Mouse (Mus musculus) MEL (cell line): Measurements from ENCODE around the gene Dcaf4. TPM values are rescaled to one million over a fixed set of nuclear protein-coding genes. Genes with fewer than 3 reads are reported as not detected.

Experiments
- DNase-seq: peaks from one replicate; pipeline ENCODE4 v3.0.0; 2011; ENCODE audit warnings: low read depth, low spot score
- H3K27ac ChIP-seq: 2 replicates; pipeline ENCODE4 v1.5.1; 2012; ENCODE audit warnings: low read depth, mild to moderate bottlenecking, control low read depth, low read length, moderate library complexity; ENCODE audit not compliant: control insufficient read depth
- H3K27me3 ChIP-seq, 2 experiments: fragments of 150-350 bp in 1 of 2; sonication (generic) in 1 of 2; 2 replicates each; pipeline ENCODE4 v1.6.1; 2012; ENCODE audit warnings: low read length in 2 of 2, mild to moderate bottlenecking in 2 of 2, improper control_type of control experiment in 1 of 2, moderate library complexity in 1 of 2; ENCODE audit not compliant: insufficient read depth in 2 of 2, control insufficient read depth in 1 of 2
- H3K36me3 ChIP-seq, 2 experiments: 2 replicates each; pipeline ENCODE4 v1.6.1; 2012 to 2014; ENCODE audit warnings: low read length in 2 of 2, improper control_type of control experiment in 1 of 2, inconsistent platforms in 1 of 2, mild to moderate bottlenecking in 1 of 2; ENCODE audit not compliant: insufficient read depth in 2 of 2, control insufficient read depth in 1 of 2
- H3K4me1 ChIP-seq, 2 experiments: fragments of 150-350 bp in 1 of 2; sonication (generic) in 1 of 2; 2 replicates each; pipeline ENCODE4 v1.6.1; 2012; ENCODE audit warnings: low read length in 2 of 2, improper control_type of control experiment in 1 of 2, mild to moderate bottlenecking in 1 of 2; ENCODE audit not compliant: insufficient read depth in 2 of 2, control insufficient read depth in 1 of 2
- H3K4me3 ChIP-seq, 2 experiments: fragments of 150-350 bp in 1 of 2; sonication (generic) in 1 of 2; 2 replicates each; pipeline ENCODE4 v1.5.1; 2012; ENCODE audit warnings: low read depth in 2 of 2, low read length in 2 of 2, mild to moderate bottlenecking in 2 of 2, moderate library complexity in 2 of 2, control low read depth in 1 of 2, improper control_type of control experiment in 1 of 2; ENCODE audit not compliant: control insufficient read depth in 1 of 2, insufficient read depth in 1 of 2
- H3K79me2 ChIP-seq: 2 replicates; pipeline ENCODE4 v1.6.1; 2012; ENCODE audit warnings: mild to moderate bottlenecking, low read length, moderate library complexity; ENCODE audit not compliant: control insufficient read depth, poor library complexity, insufficient read depth
- H3K9ac ChIP-seq: 2 replicates; pipeline ENCODE4 v1.6.1; 2012; ENCODE audit warnings: low read depth, mild to moderate bottlenecking, control low read depth, low read length, moderate library complexity; ENCODE audit not compliant: control insufficient read depth, poor library complexity, severe bottlenecking
- H3K9me3 ChIP-seq: fragments of 150-350 bp; sonication (generic); replicated peaks from 2 replicates; pipeline ENCODE4 v1.6.1; 2012; ENCODE audit warnings: mild to moderate bottlenecking, low read length, improper control_type of control experiment, moderate library complexity; ENCODE audit not compliant: insufficient read depth
- BHLHE40 ChIP-seq: IDR thresholded peaks from 2 replicates; pipeline ENCODE4 v1.6.1; 2012; ENCODE audit warnings: low read depth, mild to moderate bottlenecking, inconsistent platforms, low read length, improper control_type of control experiment, borderline replicate concordance
- CHD2 ChIP-seq: IDR thresholded peaks from 2 replicates; pipeline ENCODE4 v1.6.1; 2011; ENCODE audit warnings: low read length, improper control_type of control experiment
- CTCF ChIP-seq, 3 experiments: IDR thresholded peaks in 2 of 3; conservative IDR thresholded peaks in 1 of 3; 2 replicates each; pipeline ENCODE4 v1.5.1; 2011 to 2012; ENCODE audit warnings: low read length in 3 of 3, low read depth in 2 of 3, mild to moderate bottlenecking in 2 of 3, improper control_type of control experiment in 1 of 3, inconsistent platforms in 1 of 3, mixed read lengths in 1 of 3, moderate library complexity in 1 of 3; ENCODE audit not compliant: control insufficient read depth in 1 of 3, insufficient read depth in 1 of 3, poor library complexity in 1 of 3, severe bottlenecking in 1 of 3
- E2F4 ChIP-seq: IDR thresholded peaks from 2 replicates; pipeline ENCODE4 v1.6.1; 2011; ENCODE audit warnings: low read depth, low read length, improper control_type of control experiment, borderline replicate concordance
- EP300 ChIP-seq, 2 experiments: IDR thresholded peaks; 2 replicates each; pipeline ENCODE4 v1.6.1; 2011; ENCODE audit warnings: improper control_type of control experiment in 2 of 2, low read length in 2 of 2, low read depth in 1 of 2, mild to moderate bottlenecking in 1 of 2
- GABPA ChIP-seq: IDR thresholded peaks from 2 replicates; pipeline ENCODE4 v1.6.1; 2012; ENCODE audit warnings: low read depth, mild to moderate bottlenecking, inconsistent platforms, low read length, improper control_type of control experiment, moderate library complexity
- GATA1 ChIP-seq: IDR thresholded peaks from 2 replicates; pipeline ENCODE4 v1.6.1; 2011; ENCODE audit warnings: low read depth, low read length, improper control_type of control experiment
- HCFC1 ChIP-seq: IDR thresholded peaks from 2 replicates; pipeline ENCODE4 v1.6.1; 2012; ENCODE audit warnings: low read depth, mild to moderate bottlenecking, inconsistent platforms, low read length, improper control_type of control experiment, moderate library complexity
- MAX ChIP-seq: IDR thresholded peaks from 2 replicates; pipeline ENCODE4 v1.6.1; 2011; ENCODE audit warnings: low read length, improper control_type of control experiment
- MXI1 ChIP-seq: IDR thresholded peaks from 2 replicates; pipeline ENCODE4 v1.6.1; 2011; ENCODE audit warnings: mild to moderate bottlenecking, low read depth, low read length, improper control_type of control experiment
- MYB ChIP-seq: IDR thresholded peaks from 2 replicates; pipeline ENCODE4 v1.6.1; 2011; ENCODE audit warnings: mild to moderate bottlenecking, low read depth, low read length, improper control_type of control experiment
- POLR2AphosphoS5 ChIP-seq: IDR thresholded peaks from 2 replicates; pipeline ENCODE4 v1.6.1; 2012; ENCODE audit warnings: low read depth, borderline replicate concordance, mild to moderate bottlenecking, inconsistent platforms, low read length, moderate library complexity, mixed read lengths
- RAD21 ChIP-seq: IDR thresholded peaks from 2 replicates; pipeline ENCODE4 v1.6.1; 2011; ENCODE audit warnings: mild to moderate bottlenecking, low read depth, low read length, improper control_type of control experiment
- RCOR1 ChIP-seq: IDR thresholded peaks from 2 replicates; pipeline ENCODE4 v1.6.1; 2012; ENCODE audit warnings: low read depth, mild to moderate bottlenecking, inconsistent platforms, low read length, improper control_type of control experiment
- SIN3A ChIP-seq: IDR thresholded peaks from 2 replicates; pipeline ENCODE4 v1.6.1; 2012; ENCODE audit warnings: low read length, improper control_type of control experiment, inconsistent platforms
- TBP ChIP-seq: IDR thresholded peaks from 2 replicates; pipeline ENCODE4 v1.8.0; 2011; ENCODE audit warnings: low read depth, low read length, improper control_type of control experiment
- UBTF ChIP-seq: IDR thresholded peaks from 2 replicates; pipeline ENCODE4 v1.6.1; 2012; ENCODE audit warnings: low read depth, mild to moderate bottlenecking, inconsistent platforms, low read length, improper control_type of control experiment, moderate library complexity, borderline replicate concordance; ENCODE audit not compliant: insufficient read depth
- USF1 ChIP-seq: IDR thresholded peaks from 2 replicates; pipeline ENCODE4 v1.6.1; 2014; ENCODE audit warnings: low read depth, mild to moderate bottlenecking, inconsistent platforms, low read length, improper control_type of control experiment, moderate library complexity
- ZC3H11A ChIP-seq: IDR thresholded peaks from 2 replicates; pipeline ENCODE4 v1.6.1; 2012; ENCODE audit warnings: low read depth, mild to moderate bottlenecking, inconsistent platforms, low read length, improper control_type of control experiment
- ZKSCAN1 ChIP-seq: IDR thresholded peaks from 2 replicates; pipeline ENCODE4 v1.6.1; 2012; ENCODE audit warnings: low read depth, mild to moderate bottlenecking, inconsistent platforms, low read length, improper control_type of control experiment, moderate library complexity
- ZNF384 ChIP-seq: IDR thresholded peaks from 2 replicates; pipeline ENCODE4 v1.6.1; 2012; ENCODE audit warnings: low read depth, mild to moderate bottlenecking, inconsistent platforms, low read length, improper control_type of control experiment
- polyA plus RNA-seq, 2 experiments: library from polyadenylated mRNA; stranded (reverse) in 1 of 2; unstranded in 1 of 2; fragments of >175 nt in 1 of 2; fragments of >200 nt in 1 of 2; gene quantifications; 2 replicates each; pipeline versions ENCODE4 v1.2.1 to v1.2.4; 2012; ENCODE audit warnings: low replicate concordance in 2 of 2, low read depth in 1 of 2; ENCODE audit not compliant: insufficient read length in 2 of 2, insufficient read depth in 1 of 2, missing spikeins in 1 of 2
- total RNA-seq: library from RNA; depleted of rRNA; stranded (reverse); fragments of 300-350 nt; gene quantifications from 2 replicates; pipeline ENCODE4 v1.2.3, GENCODE M21; 2012

Dcaf4 gene
- total and polyA plus RNA-seq, 3 experiments: 25.7 to 35.9 TPM; not detected in 1

- H3K27ac ChIP-seq: no peak overlapping the region
- H3K9ac ChIP-seq: no peak overlapping the region
- TF ChIP-seq CTCF (IDR thresholded peaks at IDR 0.05 in 2 of 3, conservative IDR thresholded peaks at IDR 0.05 in 1 of 3; ENCODE audit: control insufficient read depth in 1 of 3, insufficient read depth in 1 of 3, low read depth in 2 of 3, low read length in 3 of 3, poor library complexity in 1 of 3, severe bottlenecking in 1 of 3) (no peak), MXI1 (no peak), USF1 (no peak), MYB (no peak), SIN3A (no peak), E2F4 (no peak), HCFC1 (no peak), UBTF (no peak)
- no peaks in the 10 kb centered on the region for H3K27me3 ChIP-seq
- H3K36me3 ChIP-seq: peaks cover 0 to 12% of the 10 kb centered on the region in 2 experiments; a peak in 2 of 4 replicates
- H3K4me3 ChIP-seq: no peak overlapping the region
- no peak for DNase-seq
- H3K4me1 ChIP-seq: peaks cover 0 to 15% of the 10 kb centered on the region in 2 experiments; a peak in 2 of 4 replicates
- H3K79me2 ChIP-seq: peaks cover 3% of the 10 kb centered on the region; the same call in 1 of the 2 replicates
- H3K9me3 ChIP-seq: no peaks in the 10 kb centered on the region
These were observed 44.8 kb upstream of the Dcaf4 start for GRCm38 (mm10) chr12:83475419-83475818.

GRCm38 (mm10) chr12:83476277-83476676, 44.0 kb upstream of the Dcaf4 start:
- Histone ChIP-seq H3K36me3 (peaks cover 0 to 12% of the 10 kb centered on the region in 2 experiments; a peak in 2 of 4 replicates), H3K4me3 (no peak overlapping the region), H3K4me1 (peaks cover 0 to 17% of the 10 kb centered on the region in 2 experiments; a peak in 2 of 4 replicates), H3K79me2 (peaks cover 3% of the 10 kb centered on the region; the same call in 1 of the 2 replicates), H3K9ac (no peak overlapping the region), H3K27ac (no peak overlapping the region), H3K27me3 (no peaks in the 10 kb centered on the region), H3K9me3 (no peaks in the 10 kb centered on the region)
- DNase-seq: no peak
- TF ChIP-seq BHLHE40 (no peak), SIN3A (no peak), POLR2AphosphoS5 (no peak), ZNF384 (no peak), MXI1 (no peak), EP300 (IDR thresholded peaks at IDR 0.05; ENCODE audit: low read depth in 1 of 2, low read length in 2 of 2) (no peak), ZKSCAN1 (no peak), CHD2 (no peak), GATA1 (no peak), ZC3H11A (no peak), E2F4 (no peak), RCOR1 (no peak), MAX (no peak), CTCF (IDR thresholded peaks at IDR 0.05 in 2 of 3, conservative IDR thresholded peaks at IDR 0.05 in 1 of 3; ENCODE audit: control insufficient read depth in 1 of 3, insufficient read depth in 1 of 3, low read depth in 2 of 3, low read length in 3 of 3, poor library complexity in 1 of 3, severe bottlenecking in 1 of 3) (no peak), RAD21 (no peak), TBP (no peak), GABPA (no peak)
